Mouse (Mus musculus) bone marrow, adult 2 months (tissue): ENCODE measurements around the gene Gm2310.

ENCODE experiments used
- CTCF ChIP-seq: fragments of 200-500 bp; IDR thresholded peaks from 2 replicates; pipeline ENCODE4 v1.5.1; 2011; ENCODE audit warnings: low read length, control low read depth; ENCODE audit not compliant: control insufficient read depth, insufficient read depth
- POLR2A ChIP-seq: fragments of 200-500 bp; IDR thresholded peaks from 2 replicates; pipeline ENCODE4 v1.6.1; 2011; ENCODE audit warnings: low read depth, mild to moderate bottlenecking, control low read depth, low read length, borderline replicate concordance; ENCODE audit not compliant: control insufficient read depth

GRCm38 (mm10) chr15:8502431-8502830, 17.3 kb downstream of the Gm2310 start:
- TF ChIP-seq CTCF (no peak), POLR2A (no peak)
